Mouse (Mus musculus) kidney, postnatal 10 days (tissue): ENCODE results near the gene Hbq1b.
A peak's percentile ranks its signal among the peaks of the same experiment; 100 is the strongest.

Experiments
- DNase-seq: peaks from one replicate; pipeline ENCODE4 v3.0.0; 2021; ENCODE audit warnings: mixed read lengths

The Hbq1b gene

DNA sequence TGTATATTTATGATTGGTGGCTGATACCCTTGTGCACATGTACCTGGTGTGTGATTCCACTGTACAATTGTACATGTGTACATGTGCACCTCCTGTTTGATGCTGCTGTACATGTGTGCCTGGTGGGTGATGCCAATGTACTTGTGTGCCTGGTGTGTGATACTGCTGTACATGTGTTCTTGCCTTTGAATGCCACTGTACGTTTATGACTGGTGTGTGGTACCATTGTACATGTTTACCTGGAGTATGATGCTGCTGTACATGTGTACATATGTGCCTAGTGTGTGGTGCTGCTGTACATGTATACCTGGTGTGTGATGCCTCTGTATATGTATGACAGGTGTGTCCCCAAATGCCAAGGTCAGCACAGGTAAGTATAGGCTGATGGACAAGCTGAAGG is 14.7 kb downstream of the Hbq1b start:
- no peak for DNase-seq

- no peak for DNase-seq
Measured at GRCm38 (mm10) chr11:32302824-32303419, 16.2 kb downstream of the Hbq1b start.

- DNase-seq, result no peak
Measured at GRCm38 (mm10) chr11:32303455-32303854, 16.7 kb downstream of the Hbq1b start.

GRCm38 (mm10) chr11:32307006-32307405 is 20.2 kb downstream of the Hbq1b start:
- no peak for DNase-seq

- no peak for DNase-seq
Measured at GRCm38 (mm10) chr11:32309446-32309845, 22.7 kb downstream of the Hbq1b start.

GRCm38 (mm10) chr11:32309928-32310327 is 23.2 kb downstream of the Hbq1b start:
- no peak for DNase-seq

- DNase-seq, result no peak
Measured at GRCm38 (mm10) chr11:32316009-32316408, 29.2 kb downstream of the Hbq1b start.

GRCm38 (mm10) chr11:32320507-32321195 is 33.9 kb downstream of the Hbq1b start:
- no peak for DNase-seq

DNA sequence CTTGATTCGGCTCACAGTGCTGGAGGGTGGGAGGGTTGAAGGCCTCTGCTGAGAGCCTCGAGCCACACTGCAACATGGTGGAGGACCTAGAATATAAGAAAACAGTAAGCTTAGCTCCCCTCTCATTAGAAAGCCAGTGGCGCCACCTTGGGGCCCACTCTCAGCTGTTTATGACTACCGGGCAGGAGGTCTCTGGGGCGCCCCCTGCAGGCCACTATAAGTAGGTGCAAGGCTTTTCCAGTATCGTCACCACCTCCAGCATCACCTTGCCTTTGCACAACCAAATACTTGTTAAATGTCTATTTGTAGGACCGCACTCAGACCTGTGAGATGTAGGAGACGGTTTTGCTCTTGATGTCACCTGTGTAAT is 34.4 kb downstream of the Hbq1b start:
- peak; percentile 86 for DNase-seq

GRCm38 (mm10) chr11:32324609-32325008 is 37.8 kb downstream of the Hbq1b start:
- peak; percentile 93 for DNase-seq

DNA sequence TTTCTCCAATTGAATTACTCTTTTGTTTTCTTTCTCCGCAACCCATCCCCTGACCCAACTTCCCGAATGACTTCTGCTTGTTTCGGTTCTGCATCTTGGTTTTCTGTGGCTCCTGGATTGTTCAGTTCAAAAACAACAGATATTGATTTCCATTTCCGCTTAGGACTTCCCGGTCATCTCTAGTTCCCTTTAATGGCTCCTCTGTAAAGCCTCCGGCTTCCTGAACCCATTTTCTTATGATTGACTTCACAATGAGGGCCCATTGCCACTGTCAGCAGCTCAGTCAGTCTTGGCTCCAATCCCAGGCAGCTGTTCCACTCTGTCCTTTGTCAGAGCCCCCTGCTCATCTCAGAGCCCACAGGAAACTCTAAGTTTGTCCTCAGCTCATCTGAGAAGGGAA is 44.3 kb downstream of the Hbq1b start:
- peak; percentile 81 for DNase-seq

- no peak for DNase-seq
Measured at GRCm38 (mm10) chr11:32331861-32332260, 45.1 kb downstream of the Hbq1b start.

- no peak for DNase-seq
Measured at GRCm38 (mm10) chr11:32333235-32333634, 46.5 kb downstream of the Hbq1b start.

DNA sequence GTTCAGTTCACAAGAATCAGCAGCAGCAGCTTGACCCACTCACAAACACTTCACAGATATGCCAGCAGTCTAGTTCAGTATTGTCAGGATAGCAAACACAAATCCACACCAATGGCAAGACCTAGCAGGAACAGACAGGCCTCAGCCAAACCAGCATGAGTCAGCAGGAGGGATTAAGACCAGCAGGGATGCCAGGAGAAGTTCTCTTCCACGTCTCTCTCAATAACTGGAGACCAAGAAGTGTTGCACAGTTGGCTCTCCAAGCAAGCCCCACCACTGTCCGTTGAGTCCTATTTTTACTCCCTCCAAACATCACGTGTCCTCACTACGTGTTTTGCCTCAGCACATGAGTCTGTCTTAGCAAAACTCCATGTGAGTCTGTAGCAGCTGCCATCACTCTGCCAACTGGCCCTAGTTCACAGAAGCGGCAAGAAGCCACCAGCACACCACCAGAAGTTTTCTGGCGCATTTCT is 49.7 kb downstream of the Hbq1b start:
- DNase-seq, result no peak
